Mouse (Mus musculus): Measurements from ENCODE around the gene Clec16a. TPM values are rescaled to one million over a fixed set of nuclear protein-coding genes. Genes with fewer than 3 reads are reported as not detected.

Clec16a gene
- polyA plus RNA-seq, 1 experiment from 2014 or later: 24.9 TPM

DNA sequence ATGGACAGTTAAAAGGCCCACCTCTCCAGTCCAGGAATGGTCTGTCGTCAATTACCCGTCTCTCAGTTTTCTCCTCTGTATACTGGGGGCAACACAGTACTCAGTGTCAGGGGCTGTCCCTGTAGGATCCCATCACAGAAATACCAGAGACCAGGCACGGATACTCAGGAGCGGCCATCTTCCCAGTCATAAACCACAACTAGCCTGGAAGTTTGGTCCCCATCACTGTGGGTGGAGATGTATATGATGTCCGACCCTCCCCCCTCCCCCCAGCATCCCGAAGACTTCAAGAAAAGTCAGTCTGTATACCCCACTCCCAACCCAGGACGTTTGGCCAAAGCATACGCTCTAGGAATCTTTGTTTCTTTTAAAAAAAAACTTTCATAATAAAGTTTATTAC is 238.3 kb downstream of the Clec16a start:
- 67% methylated on average over 8 of the region's 8 CpGs for WGBS
- Histone ChIP-seq H3K9me3 (no peaks in the 10 kb centered on the region), H3K4me3 (peak overlapping the region; percentile 85), H3K27me3 (replicated peaks) (no peaks in the 10 kb centered on the region), H3K4me2 (peak overlapping the region; percentile 97), H3K9ac (peak overlapping the region; percentile 93), H3K4me1 (peaks cover 68% of the 10 kb centered on the region), H3K36me3 (peaks cover 5% of the 10 kb centered on the region; the same call in 1 of the 2 replicates), H3K27ac (replicated peaks) (peak overlapping the region; percentile 96; the same call in 1 of the 2 replicates)
- ATAC-seq (ENCODE audit: extremely low read depth, insufficient number of reproducible peaks, low FRiP score, low TSS enrichment): no peak

DNA sequence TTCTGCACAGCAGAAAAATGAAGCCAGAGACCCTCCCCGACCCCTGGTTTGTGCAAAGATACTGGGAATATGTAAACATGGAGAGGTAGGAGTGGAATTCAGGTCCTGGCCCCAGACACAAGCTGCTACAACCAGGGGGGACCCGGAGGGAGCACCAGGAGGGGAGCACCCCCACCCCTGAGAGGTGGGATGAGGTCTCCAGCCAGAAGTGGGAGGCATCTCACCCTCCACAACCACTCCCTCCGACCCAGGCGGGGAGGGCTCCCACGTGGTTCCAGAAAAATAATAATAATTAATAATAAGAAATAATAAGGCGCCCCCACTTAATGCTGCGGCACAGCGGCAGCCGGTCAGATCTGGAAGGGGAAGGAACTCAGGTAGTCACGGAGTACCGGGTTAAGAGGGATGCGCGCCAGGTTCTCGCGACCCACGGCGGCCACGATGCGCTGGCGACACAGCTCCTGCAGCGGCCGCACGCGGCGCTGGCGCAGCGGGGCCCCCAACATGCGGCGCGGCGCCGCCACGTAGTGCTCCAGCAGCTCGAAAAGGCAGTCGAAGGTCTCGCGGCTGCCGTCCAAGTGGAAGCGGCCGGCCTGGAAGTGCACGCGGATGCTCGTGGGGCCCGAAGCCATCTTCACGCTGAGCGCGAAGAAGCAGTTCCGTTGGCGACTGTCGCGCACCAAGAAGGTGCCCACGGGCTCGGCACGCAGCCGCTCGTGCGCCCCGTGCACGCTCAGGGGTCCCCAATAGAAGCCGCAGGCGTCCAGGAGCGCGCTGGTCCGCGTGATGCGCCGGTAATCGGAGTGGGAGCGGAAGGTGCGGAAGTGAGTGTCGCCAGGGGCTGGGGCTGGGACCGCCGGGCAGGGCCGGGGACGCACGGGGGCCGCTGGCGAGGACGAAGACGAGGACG is 239.0 kb downstream of the Clec16a start:
- Histone ChIP-seq H3K4me2 (peak overlapping the region; percentile 97), H3K4me3 (peak overlapping the region; percentile 85), H3K4me1 (peaks cover 65% of the 10 kb centered on the region), H3K9ac (peak overlapping the region; percentile 93), H3K9me3 (no peaks in the 10 kb centered on the region), H3K27me3 (replicated peaks) (peaks cover under 1% of the 10 kb centered on the region; the same call in 1 of the 2 replicates), H3K36me3 (peaks cover 5% of the 10 kb centered on the region; the same call in 1 of the 2 replicates), H3K27ac (replicated peaks) (peak overlapping the region; percentile 96)
- no peak for ATAC-seq (ENCODE audit: extremely low read depth, insufficient number of reproducible peaks, low FRiP score, low TSS enrichment)
- WGBS: 2% methylated on average over 81 of the region's 81 CpGs

DNA sequence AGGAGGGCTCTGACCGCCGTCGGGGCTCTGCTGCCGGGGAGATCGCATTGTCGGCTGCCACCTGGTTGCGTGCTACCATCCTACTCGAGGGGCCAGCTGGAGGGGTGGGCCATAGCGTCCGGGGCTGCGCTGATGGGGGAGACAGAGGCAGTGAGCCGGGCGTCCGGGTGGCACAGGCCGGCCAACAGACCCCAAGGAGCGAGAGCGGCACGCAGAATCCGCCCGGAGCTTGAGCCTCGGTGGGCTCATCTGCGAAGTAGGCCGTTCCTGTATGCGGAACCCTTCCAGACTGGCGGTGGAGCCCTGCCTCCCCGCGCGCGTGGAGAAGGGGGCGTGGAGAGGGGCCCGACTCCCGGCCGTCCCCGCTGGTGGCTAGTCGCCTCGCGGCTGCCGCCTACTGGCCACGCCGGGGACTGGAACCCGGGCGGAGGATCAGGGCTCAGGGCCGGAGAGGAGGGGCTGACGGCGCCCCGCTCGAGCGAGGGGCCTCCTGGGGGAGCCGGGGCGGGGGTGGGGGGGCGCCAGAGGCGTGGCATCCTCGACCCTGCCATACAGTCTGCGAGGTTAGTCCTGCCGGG is 239.7 kb downstream of the Clec16a start:
- Histone ChIP-seq H3K36me3 (peaks cover 5% of the 10 kb centered on the region; the same call in 1 of the 2 replicates), H3K4me1 (peaks cover 62% of the 10 kb centered on the region), H3K4me3 (peak overlapping the region; percentile 85), H3K27ac (replicated peaks) (peak overlapping the region; percentile 96), H3K4me2 (peak overlapping the region; percentile 97), H3K27me3 (replicated peaks) (peaks cover 3% of the 10 kb centered on the region; the same call in 1 of the 2 replicates), H3K9me3 (no peaks in the 10 kb centered on the region), H3K9ac (peak overlapping the region; percentile 93)
- ATAC-seq (ENCODE audit: extremely low read depth, insufficient number of reproducible peaks, low FRiP score, low TSS enrichment): peak; percentile 64
- WGBS: under 1% methylated on average over 47 of the region's 55 CpGs

DNA sequence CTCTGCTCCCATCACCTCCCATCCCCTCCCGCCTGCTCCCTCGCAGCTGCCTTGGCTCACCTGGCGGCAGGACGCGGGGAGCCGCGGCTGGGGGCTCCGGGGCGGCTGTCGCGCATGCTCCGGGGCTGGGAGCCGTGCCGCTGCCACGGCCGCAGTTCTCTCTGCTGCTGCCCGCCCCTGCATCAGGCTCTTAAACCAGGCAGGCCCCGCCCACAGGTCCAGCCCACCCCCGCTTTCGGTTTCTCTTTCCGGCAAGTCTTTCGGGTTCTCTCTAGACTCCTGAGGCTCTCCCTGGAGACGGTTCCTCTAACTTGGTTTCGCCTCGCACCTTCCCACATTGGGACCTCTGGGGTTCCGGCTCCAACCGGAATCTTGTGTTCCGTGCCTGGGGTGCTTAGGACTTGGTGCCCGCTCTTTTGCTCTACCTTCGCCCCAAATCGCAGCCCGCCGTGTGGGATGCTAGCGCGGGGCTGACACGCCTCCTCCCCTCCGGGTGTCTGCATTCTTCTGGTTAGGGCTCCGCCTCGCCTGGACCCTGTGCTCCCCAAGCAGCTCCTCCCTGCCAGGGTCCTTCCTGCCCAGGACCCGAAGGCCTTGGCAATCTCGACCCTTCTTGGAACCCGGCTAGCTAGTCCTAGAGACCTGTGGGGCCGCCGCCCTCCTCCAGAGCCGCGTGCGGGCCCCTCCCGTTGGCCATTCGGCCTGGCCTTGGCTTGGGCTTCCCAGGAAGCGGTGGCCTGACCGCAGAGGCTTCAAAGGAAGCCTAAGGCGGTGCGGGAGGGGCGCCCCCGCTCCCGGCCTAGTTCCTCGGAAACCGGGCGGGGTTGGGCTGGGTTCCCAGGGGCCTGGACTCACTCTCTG is 240.5 kb downstream of the Clec16a start, which contains the start of gene Socs1:
Gene Socs1 (minus strand): TSS at position 166 of the 861 bp plus-strand sequence.
- peak; percentile 76 for ATAC-seq (ENCODE audit: extremely low read depth, insufficient number of reproducible peaks, low FRiP score, low TSS enrichment)
- Histone ChIP-seq H3K4me1 (peaks cover 55% of the 10 kb centered on the region), H3K4me3 (peak within 1 kb of the TSS; percentile 85)

GRCm38 (mm10) chr16:10786288-10786687 is 241.1 kb downstream of the Clec16a start:
- H3K27me3 ChIP-seq (replicated peaks): peaks cover 8% of the 10 kb centered on the region; the same call in 1 of the 2 replicates
- peak overlapping the region; percentile 97 for H3K4me2 ChIP-seq
- H3K27ac ChIP-seq (replicated peaks): peak overlapping the region; percentile 96
- peak overlapping the region; percentile 85 for H3K4me3 ChIP-seq
- WGBS: 2% methylated on average over 9 of the region's 9 CpGs
- H3K4me1 ChIP-seq: peaks cover 48% of the 10 kb centered on the region
- H3K36me3 ChIP-seq: peaks cover 5% of the 10 kb centered on the region; the same call in 1 of the 2 replicates
- peak overlapping the region; percentile 93 for H3K9ac ChIP-seq
- ATAC-seq (ENCODE audit: extremely low read depth, insufficient number of reproducible peaks, low FRiP score, low TSS enrichment): no peak
- no peaks in the 10 kb centered on the region for H3K9me3 ChIP-seq

More for the DNA sequence above, 240.5 kb downstream of the Clec16a start, which contains the start of gene Socs1:
- H3K9ac ChIP-seq: peak within 1 kb of the TSS; percentile 93
- peaks cover 5% of the 10 kb centered on the region; the same call in 1 of the 2 replicates for H3K36me3 ChIP-seq
- H3K27me3 ChIP-seq (replicated peaks): peaks cover 3% of the 10 kb centered on the region; the same call in 1 of the 2 replicates
- H3K4me2 ChIP-seq: peak within 1 kb of the TSS; percentile 97
- H3K27ac ChIP-seq (replicated peaks): peak within 1 kb of the TSS; percentile 96
- H3K9me3 ChIP-seq: no peaks in the 10 kb centered on the region
- under 1% methylated on average over 59 of the region's 59 CpGs for WGBS

DNA sequence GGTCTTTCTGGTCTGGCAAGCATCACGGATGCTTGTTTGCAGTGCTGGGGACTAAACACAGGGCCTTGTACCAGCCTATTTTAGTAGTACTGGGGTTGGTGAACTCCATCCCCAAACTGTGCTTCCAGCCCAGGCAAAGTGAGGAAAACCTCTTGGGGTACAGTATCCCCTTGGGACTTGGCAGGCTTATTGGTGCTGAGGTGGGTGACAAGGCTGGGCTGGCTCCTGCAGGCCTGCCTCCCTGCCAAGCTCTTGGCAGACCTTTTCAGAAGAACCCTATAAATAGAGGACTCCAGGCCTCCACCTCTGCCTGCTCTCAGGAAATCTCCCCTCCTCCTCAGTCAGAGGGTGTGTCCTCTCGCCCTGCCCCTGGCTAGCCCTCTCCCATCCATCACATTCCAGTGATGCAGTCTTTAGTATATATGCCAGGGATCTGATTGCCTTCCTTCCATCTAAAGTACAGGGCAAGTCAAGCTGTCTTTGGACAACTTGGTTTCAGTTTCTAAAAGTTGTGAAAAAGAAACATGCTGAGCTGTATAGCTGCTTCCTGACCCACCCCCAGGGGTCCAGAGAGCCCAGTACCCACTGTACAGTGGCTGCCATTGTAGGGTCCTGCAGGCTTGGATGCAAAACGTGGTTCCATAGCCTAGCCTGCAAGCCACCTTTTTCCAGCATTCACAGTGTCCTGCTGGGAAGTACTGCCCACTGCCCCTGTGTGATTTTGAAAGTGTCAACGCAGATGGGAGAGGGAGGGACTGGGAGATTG is 241.8 kb downstream of the Clec16a start:
- H3K27ac ChIP-seq (replicated peaks): peak overlapping the region; percentile 96
- H3K4me3 ChIP-seq: 0 out of 2 replicates have a peak overlapping the region, but pooled peaks have one; percentile 85
- H3K4me2 ChIP-seq: peak overlapping the region; percentile 97
- no peaks in the 10 kb centered on the region for H3K9me3 ChIP-seq
- H3K27me3 ChIP-seq (replicated peaks): peaks cover 15% of the 10 kb centered on the region; the same call in 1 of the 2 replicates
- 43% methylated on average over 4 of the region's 4 CpGs for WGBS
- H3K36me3 ChIP-seq: peaks cover 5% of the 10 kb centered on the region; the same call in 1 of the 2 replicates
- ATAC-seq (ENCODE audit: extremely low read depth, insufficient number of reproducible peaks, low FRiP score, low TSS enrichment): no peak
- H3K9ac ChIP-seq: no peak overlapping the region
- H3K4me1 ChIP-seq: peaks cover 42% of the 10 kb centered on the region

- peaks cover 5% of the 10 kb centered on the region; the same call in 1 of the 2 replicates for H3K36me3 ChIP-seq
- ATAC-seq (ENCODE audit: extremely low read depth, insufficient number of reproducible peaks, low FRiP score, low TSS enrichment): no peak
- H3K27ac ChIP-seq (replicated peaks): no peak overlapping the region
- no peak overlapping the region for H3K4me3 ChIP-seq
- H3K27me3 ChIP-seq (replicated peaks): peaks cover 20% of the 10 kb centered on the region; the same call in 1 of the 2 replicates
- no peak overlapping the region for H3K4me2 ChIP-seq
- H3K4me1 ChIP-seq: peaks cover 35% of the 10 kb centered on the region
- no peaks in the 10 kb centered on the region for H3K9me3 ChIP-seq
- no peak overlapping the region for H3K9ac ChIP-seq
- WGBS: 69% methylated on average over 7 of the region's 7 CpGs
These were observed 242.5 kb downstream of the Clec16a start for GRCm38 (mm10) chr16:10787548-10788058.

- Histone ChIP-seq H3K4me3 (no peak within 1 kb of the TSS), H3K36me3 (no peaks in the 10 kb centered on the region), H3K4me2 (no peak within 1 kb of the TSS), H3K9me3 (no peaks in the 10 kb centered on the region), H3K9ac (no peak within 1 kb of the TSS), H3K27ac (replicated peaks) (no peak within 1 kb of the TSS), H3K4me1 (peaks cover 29% of the 10 kb centered on the region), H3K27me3 (replicated peaks) (peaks cover 20% of the 10 kb centered on the region; the same call in 1 of the 2 replicates)
- 48% methylated on average over 16 of the region's 16 CpGs for WGBS
- no peak for ATAC-seq (ENCODE audit: extremely low read depth, insufficient number of reproducible peaks, low FRiP score, low TSS enrichment)
These were observed 243.1 kb downstream of the Clec16a start, which contains the start of gene Tnp2 for GRCm38 (mm10) chr16:10788271-10788670. Gene Tnp2, minus strand, starts transcription at chr16:10788660.

- H3K27ac ChIP-seq (replicated peaks): no peak overlapping the region
- no peak overlapping the region for H3K4me3 ChIP-seq
- ATAC-seq (ENCODE audit: extremely low read depth, insufficient number of reproducible peaks, low FRiP score, low TSS enrichment): no peak
- H3K36me3 ChIP-seq: no peaks in the 10 kb centered on the region
- H3K9ac ChIP-seq: no peak overlapping the region
- no peaks in the 10 kb centered on the region for H3K9me3 ChIP-seq
- peaks cover 23% of the 10 kb centered on the region; the same call in 1 of the 2 replicates for H3K27me3 ChIP-seq (replicated peaks)
- WGBS: 75% methylated on average over 4 of the region's 4 CpGs
- H3K4me1 ChIP-seq: peaks cover 23% of the 10 kb centered on the region
- no peak overlapping the region for H3K4me2 ChIP-seq
These were observed 243.7 kb downstream of the Clec16a start for GRCm38 (mm10) chr16:10788866-10789265.

DNA sequence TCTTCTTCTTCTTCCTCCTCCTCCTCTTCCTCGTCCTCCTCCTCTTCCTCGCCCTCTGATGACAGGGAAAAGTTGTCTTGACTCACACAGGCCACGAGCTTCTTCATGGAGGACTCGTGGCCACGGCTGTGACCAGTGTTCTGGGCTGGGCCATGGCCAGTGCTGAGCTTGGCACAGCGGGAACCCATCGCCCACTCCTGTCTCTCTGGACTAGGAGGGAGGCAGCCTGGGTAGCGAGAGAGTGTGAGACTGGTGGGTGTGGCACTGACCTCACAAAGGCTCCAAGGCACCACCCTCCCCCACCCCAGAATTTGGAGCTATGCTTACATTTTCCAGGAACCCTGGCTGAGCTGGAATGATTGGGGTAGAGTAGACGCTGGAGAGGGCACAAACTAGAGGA is 245.6 kb downstream of the Clec16a start, which contains the start of gene Prm3:
Gene Prm3 (minus strand): TSS at position 213 of the 400 bp plus-strand sequence.
- Histone ChIP-seq H3K4me3 (no peak within 1 kb of the TSS), H3K9me3 (no peaks in the 10 kb centered on the region), H3K9ac (no peak within 1 kb of the TSS), H3K4me2 (no peak within 1 kb of the TSS), H3K27ac (replicated peaks) (no peak within 1 kb of the TSS), H3K4me1 (peaks cover 19% of the 10 kb centered on the region), H3K36me3 (no peaks in the 10 kb centered on the region), H3K27me3 (replicated peaks) (peaks cover 38% of the 10 kb centered on the region)
- 64% methylated on average over 9 of the region's 9 CpGs for WGBS
- no peak for ATAC-seq (ENCODE audit: extremely low read depth, insufficient number of reproducible peaks, low FRiP score, low TSS enrichment)
